Mouse (Mus musculus): ENCODE results near the gene Tspan14.
A peak's percentile ranks its signal among the peaks of the same experiment; 100 is the strongest.

Gene Tspan14

DNA sequence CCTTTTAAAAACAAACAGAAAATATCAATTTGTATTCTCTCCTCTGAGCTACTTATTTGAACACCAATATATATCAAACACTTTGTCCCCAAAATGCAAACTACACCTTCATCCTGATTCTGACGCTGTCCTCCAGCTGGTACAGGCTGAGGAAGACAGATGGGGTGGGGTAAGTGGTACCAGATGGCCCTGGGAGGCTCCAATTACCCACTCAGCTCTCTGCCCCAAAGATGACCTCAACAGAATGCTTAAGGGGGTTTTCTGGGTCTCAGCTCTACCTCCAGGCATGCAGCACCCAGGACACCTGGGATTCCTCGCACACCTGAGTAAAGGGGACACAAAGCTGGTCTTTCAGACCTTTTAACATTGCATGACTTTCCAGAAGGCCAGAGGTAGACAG, 13.9 kb downstream of the Tspan14 start:
- DNase-seq (ENCODE audit: extremely low read depth, low read depth): no peak

DNA sequence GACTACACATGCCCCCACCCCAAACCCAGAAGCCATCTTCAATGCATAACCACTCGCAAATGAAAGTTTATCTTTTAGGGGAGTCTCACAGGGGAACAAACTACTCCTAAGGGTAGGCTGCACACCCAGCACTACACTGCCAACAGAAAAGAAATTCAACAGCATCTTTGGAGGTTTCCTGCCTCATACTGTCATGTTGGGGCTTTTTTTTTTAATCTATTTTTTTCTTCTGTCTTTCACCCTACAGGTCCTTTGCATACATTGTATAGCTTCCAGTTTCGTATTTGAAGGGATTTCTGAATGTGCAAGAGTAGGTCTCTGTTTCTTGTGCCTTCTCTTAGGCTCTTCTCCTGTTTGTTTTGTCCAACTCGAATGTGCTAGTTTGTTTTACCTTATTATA, 14.3 kb downstream of the Tspan14 start:
- DNase-seq (ENCODE audit: extremely low read depth, low read depth): no peak

DNA sequence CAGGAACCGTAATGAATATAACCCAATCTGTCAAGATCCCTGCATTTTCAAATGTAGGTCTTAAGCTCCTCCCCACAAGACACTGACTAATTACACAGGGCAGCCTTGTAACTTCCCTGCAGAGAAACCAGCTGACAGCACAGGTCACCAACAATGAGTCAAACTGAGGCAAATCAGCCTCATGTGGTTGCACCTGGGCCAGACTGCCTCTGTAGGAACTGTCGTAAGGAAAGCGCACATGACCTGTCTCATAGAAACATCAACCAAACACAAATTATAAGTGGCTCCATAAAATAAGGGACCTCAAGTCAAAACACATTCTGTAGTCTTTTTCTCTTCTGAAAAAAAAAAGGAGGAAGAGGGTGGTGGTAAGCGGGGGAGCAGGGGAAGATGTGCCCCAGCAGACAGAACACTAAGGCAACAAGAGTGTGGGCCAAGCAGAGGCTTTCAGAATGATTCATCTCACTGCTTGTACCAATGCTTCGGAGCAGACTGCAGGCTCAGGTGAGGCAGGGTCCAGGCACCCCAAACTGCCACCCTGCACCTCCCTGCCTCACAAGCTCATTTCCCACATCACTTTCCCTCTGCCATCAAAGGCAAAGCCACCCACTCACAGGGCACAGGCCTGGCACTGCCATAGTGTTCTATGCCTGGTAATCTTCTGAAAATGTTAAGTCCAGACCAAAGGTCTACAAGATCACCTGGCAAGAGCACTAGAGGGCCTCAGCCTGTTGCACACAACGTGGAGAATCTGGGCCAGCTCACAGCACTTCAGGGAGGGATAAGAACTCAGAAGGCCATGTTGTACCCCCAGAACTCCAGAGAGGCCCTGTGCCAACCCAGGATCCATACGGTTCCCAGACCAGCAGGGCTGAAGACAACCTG, 16.6 kb downstream of the Tspan14 start:
- no peak for DNase-seq (ENCODE audit: extremely low read depth, low read depth)

DNA sequence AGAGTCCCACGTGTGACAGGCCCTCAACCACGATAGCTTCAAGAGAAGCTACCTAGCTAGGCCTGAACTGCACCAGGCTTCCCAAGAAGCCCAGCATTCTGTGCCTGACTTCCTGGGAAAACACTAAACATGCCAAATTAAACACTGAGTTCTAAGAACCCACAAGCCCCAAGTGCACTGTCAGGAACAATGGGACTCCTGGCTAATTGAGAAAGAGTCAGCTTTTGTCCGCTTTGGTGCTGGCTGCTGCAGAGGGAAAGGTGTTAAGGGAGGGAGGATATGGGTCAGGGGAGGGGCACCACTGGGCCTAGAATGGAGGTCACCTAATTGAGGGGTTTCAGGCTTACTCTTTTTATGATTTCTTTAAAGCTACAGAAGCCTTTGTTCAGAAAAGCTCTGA, 17.6 kb downstream of the Tspan14 start:
- DNase-seq (ENCODE audit: extremely low read depth, low read depth): no peak

DNA sequence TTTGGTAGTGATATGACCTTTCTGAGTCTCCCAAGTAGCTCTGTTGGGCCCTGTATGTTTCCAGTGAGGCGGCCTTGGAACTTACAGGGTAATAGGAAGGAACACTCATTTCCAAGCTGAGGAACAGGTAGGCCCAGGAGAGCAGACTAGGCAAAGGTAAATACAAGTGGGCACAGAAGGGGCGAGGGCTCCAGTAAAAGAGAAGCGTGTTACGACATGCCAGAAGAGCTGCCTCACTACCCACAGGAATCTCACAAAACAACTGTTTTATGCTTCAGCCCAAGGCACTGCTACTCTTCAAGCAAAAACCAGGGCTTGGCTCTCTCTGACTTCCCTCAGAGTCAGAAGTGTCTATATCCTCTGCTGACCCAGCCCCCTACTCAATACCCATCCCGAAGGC, 18.1 kb downstream of the Tspan14 start:
- DNase-seq (ENCODE audit: extremely low read depth, low read depth): no peak

DNA sequence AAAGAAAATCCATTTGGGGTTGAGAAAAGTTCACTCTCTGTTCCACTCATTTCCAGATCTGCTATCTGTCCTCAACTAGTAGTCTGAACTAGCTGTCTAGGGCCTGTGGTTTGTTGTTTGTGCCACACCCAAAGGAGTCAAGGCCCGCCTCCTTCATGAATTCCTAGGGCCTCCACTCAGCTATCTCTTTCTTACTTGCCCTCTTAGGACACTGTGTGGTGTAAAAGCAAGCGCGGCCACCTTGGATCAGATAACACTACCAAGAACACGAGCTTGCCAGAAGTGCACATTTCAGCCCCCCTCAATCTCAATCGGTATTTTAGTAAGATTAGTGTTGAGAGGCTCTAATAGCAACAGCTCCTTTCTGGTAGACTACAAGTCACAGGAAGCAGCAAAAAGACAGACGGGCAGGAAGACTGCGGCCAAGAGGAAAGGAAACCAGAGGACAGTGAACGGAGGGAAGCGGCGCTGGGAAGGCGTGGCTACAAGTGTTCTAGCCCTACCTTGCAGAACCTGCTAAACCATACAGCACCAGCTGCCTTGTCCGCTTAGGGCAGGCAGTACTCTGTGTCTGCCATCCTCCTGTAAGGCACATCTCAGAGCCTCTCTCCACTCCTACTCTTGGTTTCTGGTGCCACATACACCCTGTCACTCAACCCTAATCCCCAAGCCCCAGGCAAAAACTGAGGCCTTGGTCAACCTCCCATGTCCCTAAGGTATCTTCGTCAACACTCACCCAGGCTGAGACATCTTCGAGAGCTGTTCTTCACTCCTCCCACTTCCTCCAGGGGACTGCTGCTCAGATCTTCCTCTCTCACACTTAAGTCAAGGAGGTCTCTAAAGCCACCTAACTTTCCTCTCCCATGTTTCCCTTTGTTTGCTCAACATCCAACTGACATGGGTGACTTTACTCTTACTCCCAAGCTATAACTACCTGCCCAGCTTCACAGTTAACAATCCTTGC, 18.9 kb downstream of the Tspan14 start:
- peak; percentile 68 for DNase-seq (ENCODE audit: extremely low read depth, low read depth)

DNA sequence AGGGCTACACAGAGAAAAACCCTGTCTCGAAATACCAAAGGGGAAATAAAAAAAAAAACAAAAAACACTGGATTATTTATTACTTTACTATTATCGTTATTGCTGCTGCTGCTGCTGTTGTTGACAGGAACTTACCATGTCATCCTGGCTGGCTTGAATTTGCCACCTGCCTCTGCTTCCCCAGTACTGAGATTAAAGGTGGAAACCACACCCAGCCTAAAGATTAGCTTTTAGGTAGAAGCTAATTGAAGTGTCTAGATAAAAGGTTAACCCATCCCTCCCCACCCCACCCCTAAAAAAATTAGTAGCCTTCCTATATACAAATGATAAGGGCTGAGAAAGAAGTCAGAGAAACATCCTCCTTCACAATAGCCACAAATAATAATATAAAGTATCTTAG, 22.8 kb downstream of the Tspan14 start:
- no peak for DNase-seq (ENCODE audit: extremely low read depth, low read depth)

DNA sequence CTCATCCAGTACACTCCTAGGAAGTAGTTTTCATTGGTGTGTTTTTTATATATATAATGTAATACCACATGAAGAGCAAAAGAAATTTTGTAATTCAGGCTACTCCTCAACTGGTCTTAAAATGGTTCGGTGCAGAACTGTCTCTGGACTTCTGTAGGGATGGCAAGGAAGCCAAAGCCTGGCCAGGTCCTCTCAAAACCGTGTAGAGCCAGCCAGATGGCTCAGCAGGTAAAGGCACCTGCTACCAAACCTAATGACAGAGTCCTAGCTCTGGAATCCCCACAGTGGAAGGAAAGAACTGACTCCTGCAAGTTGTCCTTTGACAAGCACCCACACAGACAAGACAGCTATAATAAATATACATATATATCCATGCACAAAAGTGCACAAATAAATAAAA, 24.2 kb downstream of the Tspan14 start:
- DNase-seq (ENCODE audit: extremely low read depth, low read depth): no peak

DNA sequence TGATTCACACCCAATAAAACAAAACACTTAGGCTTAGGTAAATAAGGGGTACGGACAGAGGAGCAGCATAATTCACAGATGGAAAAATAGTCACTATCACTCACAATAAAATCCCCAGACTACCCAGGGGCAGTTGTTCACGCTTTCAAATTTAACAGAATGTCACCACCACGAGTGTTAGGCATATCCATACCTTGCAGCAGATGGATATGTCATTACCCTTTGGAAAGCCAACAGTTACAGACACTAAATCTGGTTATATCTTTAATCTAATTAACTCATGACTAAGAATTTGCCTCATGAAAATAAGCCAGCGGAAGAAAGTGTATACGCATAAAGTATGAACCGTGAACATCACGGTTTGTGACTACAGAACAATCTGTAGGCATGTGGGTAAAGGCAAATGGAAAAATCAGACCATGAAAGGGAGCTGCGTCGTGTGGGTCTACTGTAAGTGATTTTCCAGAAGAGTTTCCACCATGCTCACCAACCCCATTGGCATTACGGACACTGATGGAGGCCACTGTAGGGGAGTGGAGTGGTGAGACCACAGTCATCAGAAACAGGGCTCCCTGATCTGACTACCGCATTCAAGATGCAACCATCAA, 28.1 kb downstream of the Tspan14 start:
- DNase-seq (ENCODE audit: extremely low read depth, low read depth): no peak

DNA sequence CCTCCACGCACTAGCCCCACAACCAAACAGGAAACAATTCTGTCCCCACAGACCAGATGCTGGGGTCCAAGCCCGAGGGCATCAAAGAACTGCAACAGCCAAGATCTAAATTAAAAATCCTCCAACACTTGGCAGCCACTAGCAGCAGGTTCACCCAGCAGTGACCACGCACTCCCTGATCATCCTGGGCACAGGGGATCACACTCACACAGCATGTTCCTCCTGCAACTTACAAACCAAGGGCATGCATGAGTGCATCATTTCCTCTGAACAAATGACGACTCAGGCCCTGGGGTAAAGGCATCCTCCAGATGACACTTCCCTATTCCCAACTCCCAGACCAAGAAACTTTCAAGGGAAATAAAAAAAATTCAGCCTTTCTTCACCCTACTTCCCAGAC, 29.6 kb downstream of the Tspan14 start:
- DNase-seq (ENCODE audit: extremely low read depth, low read depth): no peak

DNA sequence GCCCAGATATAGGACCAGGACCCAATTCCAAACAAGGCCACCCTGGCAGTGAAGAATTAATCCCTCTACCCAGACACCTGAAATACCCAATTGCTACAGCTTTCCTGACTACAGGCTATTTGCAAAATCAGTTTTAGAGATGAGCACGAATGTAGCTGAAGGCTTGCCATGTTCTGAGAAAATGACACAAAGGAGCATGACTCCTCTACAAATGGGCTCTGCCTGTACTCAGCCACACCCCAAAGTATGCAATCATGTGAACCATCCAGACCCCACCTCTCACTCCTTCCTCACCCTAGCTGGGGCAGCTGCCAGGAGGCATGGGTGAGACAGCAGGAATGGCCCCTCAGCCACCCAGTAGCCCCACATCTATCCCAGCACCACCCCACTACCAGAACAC, 31.1 kb downstream of the Tspan14 start:
- no peak for DNase-seq (ENCODE audit: extremely low read depth, low read depth)

DNA sequence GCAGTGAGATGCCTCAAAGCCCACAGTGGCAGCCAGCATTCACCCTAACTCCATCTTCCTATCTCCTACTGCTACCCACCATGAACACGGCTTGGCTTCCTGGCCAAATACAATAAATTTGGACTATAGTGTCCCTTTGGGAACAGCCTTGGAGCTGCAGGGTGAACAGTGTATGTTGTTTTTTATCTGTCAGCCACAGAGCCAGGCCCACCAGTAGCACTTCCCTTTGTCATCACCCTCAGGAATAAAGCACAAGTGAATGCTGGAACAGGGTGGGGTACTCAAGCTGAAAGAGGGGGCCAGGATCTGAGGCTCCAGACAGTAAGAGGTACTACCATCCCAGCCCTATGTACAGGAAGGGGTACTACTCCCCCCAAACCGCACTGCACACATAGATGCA, 31.6 kb downstream of the Tspan14 start:
- peak; percentile 71 for DNase-seq (ENCODE audit: extremely low read depth, low read depth)

DNA sequence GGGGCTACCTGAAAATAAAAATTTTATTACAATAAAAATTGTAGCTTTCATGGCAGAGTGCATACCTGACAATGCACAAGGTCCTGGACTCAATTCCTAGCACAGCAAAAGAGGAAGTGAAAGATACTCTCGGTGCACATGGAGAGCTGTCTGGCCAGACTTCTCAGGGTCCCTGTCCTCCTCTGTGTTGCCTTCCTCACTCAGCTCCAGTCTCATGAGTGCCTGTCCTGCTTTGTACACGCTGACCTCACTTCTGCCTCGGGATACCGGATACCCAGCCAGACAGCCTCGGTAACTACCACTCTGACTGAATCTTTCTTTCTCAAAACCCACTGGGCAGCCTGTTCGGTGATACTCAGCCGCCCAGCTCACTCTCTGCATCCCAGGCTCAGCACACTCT, 33.3 kb downstream of the Tspan14 start:
- DNase-seq (ENCODE audit: extremely low read depth, low read depth): no peak

DNA sequence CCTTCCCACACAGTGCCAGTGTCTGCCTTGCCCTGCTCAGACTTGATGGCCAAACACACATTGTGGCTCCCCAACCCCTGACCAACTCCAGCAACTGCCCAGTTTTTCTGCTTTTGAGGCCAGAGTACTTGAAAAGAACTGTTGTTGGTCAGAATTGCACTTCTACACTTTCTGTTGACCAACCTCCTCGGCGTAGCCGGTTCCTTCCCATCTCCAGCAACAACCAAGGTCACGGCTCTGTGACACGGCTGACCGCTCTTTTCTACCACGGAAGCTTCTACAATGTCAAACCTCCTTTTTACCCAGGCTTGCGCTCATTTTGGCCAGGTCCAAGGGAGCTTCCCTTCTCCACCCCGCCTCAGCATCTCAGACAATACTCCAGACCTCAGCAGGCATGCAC, 34.4 kb downstream of the Tspan14 start:
- DNase-seq (ENCODE audit: extremely low read depth, low read depth): no peak

DNA sequence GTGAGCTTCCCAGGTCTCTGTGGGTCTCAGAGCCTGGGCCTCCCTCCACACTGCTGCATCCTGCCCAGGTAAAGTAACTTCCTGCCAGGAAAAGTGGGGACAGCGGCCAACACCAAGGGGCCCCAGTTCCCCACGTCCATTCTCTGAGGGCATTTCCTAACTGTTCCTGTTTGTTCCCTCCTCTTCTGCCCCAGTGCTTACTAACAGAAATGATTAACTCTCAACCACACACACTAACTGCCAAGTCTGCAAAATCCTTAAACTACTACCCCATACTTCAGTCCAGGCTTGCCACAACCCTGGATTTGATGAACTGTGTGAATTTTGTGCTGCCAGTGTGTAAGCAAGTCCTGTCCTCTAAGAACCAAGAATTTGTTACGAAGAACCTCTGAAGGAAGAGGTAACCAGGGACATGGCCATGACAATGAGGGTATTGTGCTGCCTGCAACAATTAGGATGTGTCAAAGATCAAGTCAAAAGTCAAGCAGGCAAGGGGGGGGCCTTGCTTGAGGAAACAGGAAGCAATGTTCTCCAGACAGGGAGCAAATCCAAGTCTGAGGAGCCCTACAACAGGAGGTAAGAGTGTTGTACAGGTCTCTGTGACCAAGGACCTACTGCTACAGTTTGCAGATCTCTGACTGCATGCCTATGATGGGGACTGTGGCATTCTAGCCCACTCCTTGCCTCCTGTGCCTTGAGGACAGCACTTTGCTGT, 35.3 kb downstream of the Tspan14 start:
- DNase-seq (ENCODE audit: extremely low read depth, low read depth): no peak

DNA sequence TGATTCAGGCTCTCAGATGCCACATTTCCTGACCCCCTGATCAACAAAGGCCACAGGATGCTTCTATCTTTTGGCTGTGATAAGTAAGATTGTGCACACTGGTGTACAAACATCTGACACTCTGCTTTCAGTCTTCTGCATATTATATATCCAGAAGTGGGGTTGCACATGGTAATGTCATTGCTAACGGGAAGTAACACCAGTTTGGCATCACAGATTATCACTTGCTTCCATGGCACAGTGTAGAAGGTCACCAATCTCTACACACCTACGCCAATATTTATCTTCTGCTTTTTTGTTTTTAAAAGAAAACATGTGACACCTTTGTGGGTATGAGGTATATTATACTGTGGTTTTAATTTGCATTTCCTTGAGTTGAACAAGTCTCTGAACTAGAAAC, 36.7 kb downstream of the Tspan14 start:
- DNase-seq (ENCODE audit: extremely low read depth, low read depth): no peak

DNA sequence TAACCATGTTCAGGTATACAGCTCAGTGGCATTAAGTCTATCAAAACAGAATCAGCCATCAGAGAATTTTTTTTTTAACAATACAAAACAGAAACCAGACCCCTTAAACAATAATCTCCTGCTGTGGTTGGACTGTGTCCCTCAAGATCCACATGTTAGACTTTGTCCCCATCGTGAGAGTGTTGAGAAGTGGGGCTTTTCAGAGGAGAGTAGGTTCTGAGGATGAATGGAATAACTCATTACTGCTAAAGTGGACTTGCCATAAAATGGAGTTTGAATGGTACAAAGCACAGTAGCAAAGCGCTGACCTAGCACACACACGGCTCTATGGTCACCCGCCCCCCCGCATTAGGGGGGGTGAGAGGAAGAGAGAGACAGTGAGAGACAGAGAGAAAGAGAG, 37.7 kb downstream of the Tspan14 start:
- DNase-seq (ENCODE audit: extremely low read depth, low read depth): no peak

DNA sequence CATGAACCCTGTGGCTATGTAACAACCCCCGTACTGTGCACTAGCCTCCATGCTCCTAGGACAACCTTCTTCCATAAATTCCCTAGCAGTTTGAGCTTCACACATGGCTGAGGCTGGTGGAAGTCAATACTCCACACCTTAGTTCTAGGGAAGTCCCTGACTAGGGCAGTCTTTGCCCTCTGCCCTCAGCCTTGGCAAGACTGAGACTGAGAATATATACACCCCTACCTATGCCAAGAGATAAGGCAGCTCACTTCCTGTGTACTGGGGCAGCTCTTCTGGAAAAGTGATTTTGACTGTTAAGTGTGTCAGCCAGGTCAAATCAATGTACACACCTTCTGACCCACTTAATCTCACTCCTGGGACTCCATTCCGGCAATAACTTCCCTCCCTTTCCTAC, 39.6 kb downstream of the Tspan14 start:
- no peak for DNase-seq (ENCODE audit: extremely low read depth, low read depth)

DNA sequence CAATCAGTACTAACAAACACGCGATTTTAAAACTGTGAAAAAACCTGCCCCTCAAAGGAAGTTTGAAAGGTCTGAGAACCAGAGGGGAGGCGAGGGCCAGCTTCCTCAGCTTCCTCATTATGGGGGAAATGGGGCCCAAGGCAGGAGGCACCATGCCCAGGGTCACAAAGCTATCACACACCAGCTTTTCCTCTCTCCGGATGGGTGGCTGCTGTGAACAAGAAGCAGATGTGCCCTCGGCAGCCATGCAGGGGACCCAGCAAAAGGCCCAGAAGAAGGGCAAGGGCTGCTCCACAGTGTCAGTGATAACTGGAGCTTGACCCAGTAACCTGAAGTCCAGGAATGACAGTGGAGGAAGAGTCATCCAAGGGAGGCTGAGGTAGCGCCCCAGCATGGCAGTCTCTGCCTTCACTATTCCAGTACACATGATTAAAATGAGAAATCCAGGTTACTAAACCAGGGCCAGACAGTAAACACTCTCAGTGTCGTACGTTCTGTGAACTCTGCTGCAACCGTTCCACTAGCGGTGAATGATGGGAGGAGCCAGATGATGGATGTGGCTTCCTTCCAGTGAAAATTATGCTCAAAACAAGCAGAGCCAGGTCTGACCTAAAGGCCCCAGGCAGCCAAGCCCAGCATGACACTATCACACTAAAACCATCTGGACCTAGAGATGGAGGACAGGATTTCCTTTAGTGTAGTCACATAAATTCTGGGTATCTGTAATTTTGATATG, 42.1 kb downstream of the Tspan14 start:
- no peak for DNase-seq (ENCODE audit: extremely low read depth, low read depth)

DNA sequence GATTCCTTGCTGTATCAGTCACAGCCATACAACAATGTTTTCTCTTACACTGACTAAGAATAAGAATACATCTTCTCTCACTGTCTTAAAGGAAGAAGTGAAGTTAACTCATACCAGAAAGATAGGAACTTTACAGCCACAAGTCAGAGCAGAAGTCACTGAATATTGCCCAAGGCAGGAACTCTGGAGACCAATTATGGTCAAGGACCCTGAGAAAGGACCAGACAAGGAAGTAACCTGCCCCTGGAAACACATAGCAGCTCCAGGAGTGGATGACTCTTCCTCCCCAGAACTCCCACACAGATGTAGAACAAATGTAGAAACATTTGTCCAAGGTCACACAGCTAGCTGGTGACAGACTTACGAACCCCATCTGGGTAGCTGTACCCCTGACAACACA, 45.4 kb downstream of the Tspan14 start:
- DNase-seq (ENCODE audit: extremely low read depth, low read depth): no peak

DNA sequence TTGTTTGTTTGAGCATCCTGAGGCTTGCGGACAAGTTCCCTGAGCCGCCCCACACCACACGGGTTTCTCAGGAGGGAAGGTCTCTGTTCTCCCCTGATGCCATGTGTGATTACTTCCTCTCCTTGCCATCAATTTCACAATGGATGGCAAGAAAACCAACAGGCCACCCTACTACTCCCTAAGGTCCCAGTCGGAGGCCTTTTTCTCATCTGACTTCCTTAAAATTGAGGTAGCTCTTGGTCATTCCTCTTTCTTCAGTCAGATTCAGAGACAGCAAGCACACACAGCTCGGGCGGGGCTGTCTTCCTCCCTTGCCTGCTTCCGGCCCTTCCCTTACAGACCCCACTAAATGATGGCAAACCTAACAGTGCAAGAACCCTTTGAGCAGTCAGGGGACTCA, 47.1 kb downstream of the Tspan14 start:
- no peak for DNase-seq (ENCODE audit: extremely low read depth, low read depth)

Measured in MEL-GATA-1-ER (cell line).